Mouse (Mus musculus) spleen, postnatal 10 days (tissue): ENCODE measurements around the gene Rnf150.
A peak's percentile ranks its signal among the peaks of the same experiment; 100 is the strongest.

Source experiments
- DNase-seq, 2 experiments: peaks; one replicate each; pipeline ENCODE4 v3.0.0; 2021 to 2022; ENCODE audit warnings: low spot score in 2 of 2

Gene Rnf150

GRCm38 (mm10) chr8:82863041-82863744 is at the start of gene Rnf150:
Gene Rnf150, plus strand, starts transcription at chr8:82863356.
- DNase-seq: peak; percentile 22 to 77

GRCm38 (mm10) chr8:82826135-82827046 is 36.8 kb upstream of the Rnf150 start:
- DNase-seq: no peak

- no peak for DNase-seq
Observed at GRCm38 (mm10) chr8:82840415-82840814, 22.7 kb upstream of the Rnf150 start.

GRCm38 (mm10) chr8:82840963-82841362 is 22.2 kb upstream of the Rnf150 start:
- DNase-seq: no peak

GRCm38 (mm10) chr8:82841520-82842142 is 21.5 kb upstream of the Rnf150 start:
- no peak for DNase-seq

GRCm38 (mm10) chr8:82843697-82844096 is 19.5 kb upstream of the Rnf150 start:
- DNase-seq: no peak

GRCm38 (mm10) chr8:82844413-82844812 is 18.7 kb upstream of the Rnf150 start:
- DNase-seq: no peak

- no peak for DNase-seq
Observed at GRCm38 (mm10) chr8:82846098-82846497, 17.1 kb upstream of the Rnf150 start.

GRCm38 (mm10) chr8:82846730-82847129 is 16.4 kb upstream of the Rnf150 start:
- no peak for DNase-seq

GRCm38 (mm10) chr8:82858541-82859342 is 4.4 kb upstream of the Rnf150 start:
- no peak for DNase-seq

GRCm38 (mm10) chr8:82859343-82859620 is 3.9 kb upstream of the Rnf150 start:
- no peak for DNase-seq

- peak; percentile 7 to 27 for DNase-seq
Observed at GRCm38 (mm10) chr8:82863745-82864520, 777 bp downstream of the Rnf150 start.

GRCm38 (mm10) chr8:82864521-82864818 is 1.3 kb downstream of the Rnf150 start:
- no peak for DNase-seq

GRCm38 (mm10) chr8:82865239-82865638 is 2.1 kb downstream of the Rnf150 start:
- DNase-seq: no peak

GRCm38 (mm10) chr8:82866251-82866650 is 3.1 kb downstream of the Rnf150 start:
- no peak for DNase-seq

GRCm38 (mm10) chr8:82870840-82871490 is 7.8 kb downstream of the Rnf150 start:
- no peak for DNase-seq

GRCm38 (mm10) chr8:82871986-82872385 is 8.8 kb downstream of the Rnf150 start:
- no peak for DNase-seq

GRCm38 (mm10) chr8:82874102-82874501 is 10.9 kb downstream of the Rnf150 start:
- no peak for DNase-seq

- DNase-seq: no peak
Observed at GRCm38 (mm10) chr8:82875135-82875534, 12.0 kb downstream of the Rnf150 start.

- DNase-seq: no peak
Observed at GRCm38 (mm10) chr8:82884480-82884879, 21.3 kb downstream of the Rnf150 start.

GRCm38 (mm10) chr8:82887234-82887633 is 24.1 kb downstream of the Rnf150 start:
- no peak for DNase-seq
